Mouse (Mus musculus) kidney, postnatal 0 days (tissue): ENCODE data around the gene Wwc1. TPM values are rescaled to one million over a fixed set of nuclear protein-coding genes. Genes with fewer than 3 reads are reported as not detected.

ENCODE experiments used
- ATAC-seq: fragments of 200-750 bp; cut with Nextera tagmentation; replicated peaks from 2 replicates; pipeline ENCODE4 v1.8.0; 2017; ENCODE audit warnings: low read depth, moderate number of reproducible peaks, moderate TSS enrichment, moderate library complexity; ENCODE audit not compliant: low FRiP score
- DNase-seq: peaks from one replicate; pipeline ENCODE4 v3.0.0-alpha.2; 2016; ENCODE audit warnings: low spot score
- H3K27ac ChIP-seq: fragments of 300-500 bp; sonication (generic); 2 replicates; pipeline ENCODE4 v1.5.1; 2014; ENCODE audit warnings: mild to moderate bottlenecking
- H3K27me3 ChIP-seq: fragments of 300-500 bp; sonication (generic); 2 replicates; pipeline ENCODE4 v1.6.1; 2014; ENCODE audit warnings: low read length, mixed read lengths; ENCODE audit not compliant: insufficient read depth
- H3K36me3 ChIP-seq: fragments of 300-500 bp; sonication (generic); 2 replicates; pipeline ENCODE4 v1.6.1; 2014; ENCODE audit warnings: low read length, mixed read lengths; ENCODE audit not compliant: insufficient read depth
- H3K4me1 ChIP-seq: fragments of 300-500 bp; sonication (generic); replicated peaks from 2 replicates; pipeline ENCODE4 v1.6.1; 2014; ENCODE audit warnings: antibody characterized with exemption, low read length, mixed read lengths; ENCODE audit not compliant: insufficient read depth
- H3K4me2 ChIP-seq: fragments of 300-500 bp; sonication (generic); 2 replicates; pipeline ENCODE4 v1.6.1; 2014; ENCODE audit warnings: mild to moderate bottlenecking, low read length, moderate library complexity, mixed read lengths
- H3K4me3 ChIP-seq: fragments of 300-500 bp; sonication (generic); replicated peaks from 2 replicates; pipeline ENCODE4 v1.5.1; 2014; ENCODE audit warnings: low read depth, low read length
- H3K9ac ChIP-seq: fragments of 300-500 bp; sonication (generic); 2 replicates; pipeline ENCODE4 v1.6.1; 2014; ENCODE audit warnings: low read depth, low read length
- H3K9me3 ChIP-seq: fragments of 300-500 bp; sonication (generic); replicated peaks from 2 replicates; pipeline ENCODE4 v1.6.1; 2016; ENCODE audit warnings: low read length, inconsistent platforms, mixed read lengths
- CTCF ChIP-seq: IDR thresholded peaks from 2 replicates; pipeline ENCODE4 v1.5.1; 2016; ENCODE audit warnings: antibody characterized with exemption, low read depth, mild to moderate bottlenecking, moderate library complexity
- WGBS: fragments of 180-500 bp; shearing (Covaris S2); extraction: QIAGEN DNeasy Blood & Tissue Kit; methylation state at CpG from one replicate; pipeline ENCODE4 v1.1.7; 2014; 5-methylcytosine and 5-hydroxymethylcytosine counted together
- polyA plus RNA-seq: library from polyadenylated mRNA; unstranded; fragments of >200 nt; fragmentation: Nextera tagmentation; extraction: Ambion mirVana; gene quantifications from 2 replicates; pipeline ENCODE4 v1.2.1, GENCODE M21; 2015

Wwc1 gene
- polyA plus RNA-seq, 1 experiment from 2014 or later: 20.4 TPM

- no peaks in the 10 kb centered on the region for H3K9me3 ChIP-seq
- WGBS: 71% methylated on average over 3 of the region's 3 CpGs
- no peak overlapping the region for H3K4me2 ChIP-seq
- no peak overlapping the region for H3K4me3 ChIP-seq
- no peak for ATAC-seq
- H3K4me1 ChIP-seq: 0 out of 2 replicates have a peak, but pooled peaks cover 8% of the 10 kb centered on the region
- H3K9ac ChIP-seq: no peak overlapping the region
- DNase-seq: no peak
- H3K27me3 ChIP-seq: no peaks in the 10 kb centered on the region
- 0 out of 2 replicates have a peak overlapping the region, but pooled peaks have one; percentile 19 for H3K27ac ChIP-seq
- no peaks in the 10 kb centered on the region for H3K36me3 ChIP-seq
- TF ChIP-seq CTCF: no peak
These were observed 38.7 kb downstream of the Wwc1 start for GRCm38 (mm10) chr11:35941641-35942040.

- no peak overlapping the region for H3K27ac ChIP-seq
- no peak for TF ChIP-seq CTCF
- H3K4me1 ChIP-seq: peaks cover 10% of the 10 kb centered on the region; the same call in 1 of the 2 replicates
- H3K9me3 ChIP-seq: no peaks in the 10 kb centered on the region
- no peaks in the 10 kb centered on the region for H3K27me3 ChIP-seq
- H3K4me2 ChIP-seq: no peak overlapping the region
- no peak overlapping the region for H3K9ac ChIP-seq
- DNase-seq (no peak), ATAC-seq (no peak)
- H3K36me3 ChIP-seq: no peaks in the 10 kb centered on the region
- no peak overlapping the region for H3K4me3 ChIP-seq
- 48% methylated on average over 5 of the region's 5 CpGs for WGBS
These were observed 39.3 kb downstream of the Wwc1 start for GRCm38 (mm10) chr11:35941064-35941463.

GRCm38 (mm10) chr11:35938790-35939385 lies 41.4 kb downstream of the Wwc1 start:
- no peak overlapping the region for H3K9ac ChIP-seq
- H3K4me1 ChIP-seq: peaks cover 21% of the 10 kb centered on the region; the same call in 1 of the 2 replicates

GRCm38 (mm10) chr11:35935645-35936044 lies 44.7 kb downstream of the Wwc1 start:
- no peak overlapping the region for H3K9ac ChIP-seq
- 29% methylated on average over 3 of the region's 3 CpGs for WGBS
- H3K4me3 ChIP-seq: no peak overlapping the region
- peak overlapping the region; percentile 77 for H3K27ac ChIP-seq
- no peaks in the 10 kb centered on the region for H3K27me3 ChIP-seq
- H3K4me1 ChIP-seq: peaks cover 37% of the 10 kb centered on the region
- ATAC-seq: no peak
- H3K36me3 ChIP-seq: no peaks in the 10 kb centered on the region
- H3K9me3 ChIP-seq: no peaks in the 10 kb centered on the region
- no peak overlapping the region for H3K4me2 ChIP-seq
- no peak for TF ChIP-seq CTCF
- no peak for DNase-seq

More at GRCm38 (mm10) chr11:35938790-35939385, 41.4 kb downstream of the Wwc1 start:
- H3K27me3 ChIP-seq: no peaks in the 10 kb centered on the region
- peak; percentile 88 for ATAC-seq
- no peaks in the 10 kb centered on the region for H3K9me3 ChIP-seq
- no peak for TF ChIP-seq CTCF
- H3K4me3 ChIP-seq: no peak overlapping the region
- DNase-seq: peak; percentile 76
- H3K27ac ChIP-seq: peak overlapping the region; percentile 81
- no peaks in the 10 kb centered on the region for H3K36me3 ChIP-seq
- H3K4me2 ChIP-seq: no peak overlapping the region
- 39% methylated on average over 6 of the region's 6 CpGs for WGBS

- no peak overlapping the region for H3K4me2 ChIP-seq
- H3K27me3 ChIP-seq: no peaks in the 10 kb centered on the region
- peaks cover 37% of the 10 kb centered on the region for H3K4me1 ChIP-seq
- H3K9ac ChIP-seq: no peak overlapping the region
- no peaks in the 10 kb centered on the region for H3K36me3 ChIP-seq
- WGBS: 92% methylated on average over 1 of the region's 1 CpGs
- H3K9me3 ChIP-seq: no peaks in the 10 kb centered on the region
- no peak for TF ChIP-seq CTCF
- DNase-seq (no peak), ATAC-seq (no peak)
- no peak overlapping the region for H3K4me3 ChIP-seq
- peak overlapping the region; percentile 77 for H3K27ac ChIP-seq
These were observed 45.2 kb downstream of the Wwc1 start for GRCm38 (mm10) chr11:35935133-35935532.

GRCm38 (mm10) chr11:35933402-35934085 lies 46.8 kb downstream of the Wwc1 start:
- no peaks in the 10 kb centered on the region for H3K9me3 ChIP-seq
- H3K9ac ChIP-seq: no peak overlapping the region
- 0 out of 2 replicates have a peak, but pooled peaks have one; percentile 25 for ATAC-seq
- WGBS: 22% methylated on average over 14 of the region's 14 CpGs
- no peak for TF ChIP-seq CTCF
- H3K4me2 ChIP-seq: no peak overlapping the region
- no peak overlapping the region for H3K4me3 ChIP-seq
- H3K27me3 ChIP-seq: no peaks in the 10 kb centered on the region
- H3K27ac ChIP-seq: peak overlapping the region; percentile 77
- H3K4me1 ChIP-seq: peaks cover 34% of the 10 kb centered on the region
- no peak for DNase-seq
- no peaks in the 10 kb centered on the region for H3K36me3 ChIP-seq
